Mouse (Mus musculus): ENCODE data around the gene Wnt1.
A peak's percentile ranks its signal among the peaks of the same experiment; 100 is the strongest.

The Wnt1 gene

DNA sequence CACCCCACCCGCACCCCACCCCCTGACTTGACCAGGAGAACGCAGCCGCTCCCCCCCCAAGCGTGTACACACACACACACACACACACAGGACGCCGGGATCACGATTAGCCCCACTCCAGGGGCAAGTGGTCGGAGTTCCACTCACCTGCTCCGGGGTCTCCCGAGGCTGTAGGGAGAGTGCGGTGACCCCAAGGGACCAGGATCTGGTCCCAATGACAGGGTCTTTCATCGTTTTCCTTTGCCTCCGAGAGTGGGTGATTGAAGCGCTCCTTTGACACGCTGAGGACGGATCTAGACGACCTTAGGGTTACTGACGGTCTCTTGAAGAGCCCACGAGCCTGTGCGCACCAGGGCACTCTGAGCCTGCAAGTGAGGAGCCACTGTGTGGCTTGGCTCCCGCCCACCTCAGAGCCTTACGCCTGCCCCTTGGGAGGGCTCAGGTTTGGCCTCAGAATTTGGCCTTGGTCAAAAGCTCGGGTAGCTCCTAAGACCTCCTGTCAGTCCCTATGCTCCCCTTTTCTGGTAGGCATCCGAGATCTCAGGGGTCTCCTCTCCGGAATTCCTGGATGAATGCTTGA lies 11.4 kb upstream of the Wnt1 start:
- no peak for DNase-seq (ENCODE audit: low spot score)

- no peak for DNase-seq (ENCODE audit: low spot score)
Measured at GRCm38 (mm10) chr15:98778806-98779205, 10.9 kb upstream of the Wnt1 start.

- peak; percentile 25 for DNase-seq (ENCODE audit: low spot score)
Measured at GRCm38 (mm10) chr15:98780075-98780474, 9.6 kb upstream of the Wnt1 start.

GRCm38 (mm10) chr15:98780573-98780972 lies 9.1 kb upstream of the Wnt1 start:
- DNase-seq (ENCODE audit: low spot score) = no peak

DNA sequence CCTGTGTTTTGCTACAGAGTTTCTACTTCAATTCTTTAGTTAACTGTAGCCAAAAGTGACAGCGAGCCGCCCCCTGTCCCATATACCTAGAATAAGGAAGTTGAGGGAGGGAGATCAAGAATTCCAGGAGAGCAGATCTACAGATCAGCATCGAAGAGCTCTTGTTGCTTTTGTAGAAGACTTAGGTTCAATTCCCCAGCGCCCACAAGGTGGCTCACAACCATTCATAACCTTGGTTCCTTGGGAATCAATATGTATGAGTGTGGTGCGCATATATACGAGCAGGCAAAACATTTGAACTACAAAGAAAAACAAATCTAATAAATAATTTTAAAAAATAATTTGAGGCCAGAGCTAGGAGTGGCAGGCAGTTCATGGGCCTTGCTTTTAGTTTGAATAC lies 8.5 kb upstream of the Wnt1 start:
- no peak for DNase-seq (ENCODE audit: low spot score)

DNA sequence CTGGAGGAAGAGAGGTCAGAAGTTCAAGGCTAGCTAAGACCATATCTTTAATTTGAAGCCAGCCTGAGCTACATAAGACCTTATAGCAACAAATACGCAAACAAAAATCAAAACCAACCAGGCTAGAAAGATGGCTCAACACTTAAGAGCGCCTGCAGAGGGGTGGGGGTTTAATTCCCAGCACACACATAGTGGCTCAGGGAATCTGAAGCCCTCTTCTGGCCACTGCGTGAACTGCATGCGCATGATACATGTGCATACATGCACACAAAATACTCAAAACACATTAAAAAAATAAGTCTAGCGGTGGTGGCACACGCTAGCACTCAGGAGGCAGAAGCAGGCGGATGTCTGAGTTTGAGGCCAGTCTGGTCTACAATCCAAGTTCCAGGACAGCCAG lies 3.9 kb upstream of the Wnt1 start:
- DNase-seq (ENCODE audit: low spot score) = no peak

- DNase-seq (ENCODE audit: low spot score) = peak; percentile 29
Measured at GRCm38 (mm10) chr15:98787930-98788329, 1.7 kb upstream of the Wnt1 start.

- DNase-seq (ENCODE audit: low spot score) = peak; percentile 67
Measured at GRCm38 (mm10) chr15:98788972-98789660, 541 bp upstream of the Wnt1 start.

DNA sequence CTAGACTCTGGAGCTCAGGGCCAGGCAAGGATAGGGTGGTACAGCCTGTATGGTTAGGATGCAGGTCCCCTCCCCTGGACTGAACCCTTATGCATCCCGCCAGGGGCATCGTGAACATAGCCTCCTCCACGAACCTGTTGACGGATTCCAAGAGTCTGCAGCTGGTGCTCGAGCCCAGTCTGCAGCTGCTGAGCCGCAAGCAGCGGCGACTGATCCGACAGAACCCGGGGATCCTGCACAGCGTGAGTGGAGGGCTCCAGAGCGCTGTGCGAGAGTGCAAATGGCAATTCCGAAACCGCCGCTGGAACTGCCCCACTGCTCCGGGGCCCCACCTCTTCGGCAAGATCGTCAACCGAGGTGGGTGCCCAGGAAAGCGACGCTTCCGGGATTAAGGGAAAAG lies 1.1 kb downstream of the Wnt1 start:
- DNase-seq (ENCODE audit: low spot score) = no peak

- no peak for DNase-seq (ENCODE audit: low spot score)
Measured at GRCm38 (mm10) chr15:98791221-98791620, 1.6 kb downstream of the Wnt1 start.

- no peak for DNase-seq (ENCODE audit: low spot score)
Measured at GRCm38 (mm10) chr15:98791771-98792170, 2.1 kb downstream of the Wnt1 start.

DNA sequence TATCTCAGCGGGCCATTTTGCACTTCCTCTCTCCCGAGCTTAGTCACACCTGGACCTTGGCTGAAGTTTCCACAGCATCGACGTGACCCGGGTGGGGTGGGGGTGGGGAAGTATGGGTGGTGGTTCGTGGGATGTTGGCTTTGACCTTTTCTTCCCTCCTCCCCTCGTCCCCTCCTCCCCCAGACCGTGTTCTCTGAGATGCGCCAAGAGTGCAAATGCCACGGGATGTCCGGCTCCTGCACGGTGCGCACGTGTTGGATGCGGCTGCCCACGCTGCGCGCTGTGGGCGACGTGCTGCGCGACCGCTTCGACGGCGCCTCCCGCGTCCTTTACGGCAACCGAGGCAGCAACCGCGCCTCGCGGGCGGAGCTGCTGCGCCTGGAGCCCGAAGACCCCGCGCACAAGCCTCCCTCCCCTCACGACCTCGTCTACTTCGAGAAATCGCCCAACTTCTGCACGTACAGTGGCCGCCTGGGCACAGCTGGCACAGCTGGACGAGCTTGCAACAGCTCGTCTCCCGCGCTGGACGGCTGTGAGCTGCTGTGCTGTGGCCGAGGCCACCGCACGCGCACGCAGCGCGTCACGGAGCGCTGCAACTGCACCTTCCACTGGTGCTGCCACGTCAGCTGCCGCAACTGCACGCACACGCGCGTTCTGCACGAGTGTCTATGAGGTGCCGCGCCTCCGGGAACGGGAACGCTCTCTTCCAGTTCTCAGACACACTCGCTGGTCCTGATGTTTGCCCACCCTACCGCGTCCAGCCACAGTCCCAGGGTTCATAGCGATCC lies 2.8 kb downstream of the Wnt1 start:
- no peak for DNase-seq (ENCODE audit: low spot score)

GRCm38 (mm10) chr15:98793141-98793698 lies 3.6 kb downstream of the Wnt1 start:
- DNase-seq (ENCODE audit: low spot score) = no peak

GRCm38 (mm10) chr15:98796803-98797595 lies 7.3 kb downstream of the Wnt1 start:
- no peak for DNase-seq (ENCODE audit: low spot score)

- no peak for DNase-seq (ENCODE audit: low spot score)
Measured at GRCm38 (mm10) chr15:98797835-98798492, 8.3 kb downstream of the Wnt1 start.

DNA sequence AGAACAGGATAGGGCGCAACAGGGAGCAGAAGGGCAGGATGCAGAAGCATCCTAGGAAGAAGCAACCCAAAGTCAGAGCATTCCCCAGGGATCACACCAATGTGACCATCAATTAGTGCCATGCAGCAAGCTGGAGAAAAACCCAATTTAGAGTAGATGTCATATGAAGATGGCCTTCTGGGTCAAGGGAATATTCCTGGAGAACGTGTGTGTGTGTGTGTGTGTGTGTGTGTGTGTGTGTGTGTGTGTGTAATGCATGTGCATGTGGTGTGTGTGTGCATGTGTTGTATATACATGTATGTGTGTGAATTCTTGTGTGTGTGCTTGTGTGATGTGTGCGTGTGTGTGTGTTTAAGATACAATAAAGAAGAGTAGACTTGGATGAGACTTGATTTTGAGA lies 9.2 kb downstream of the Wnt1 start:
- DNase-seq (ENCODE audit: low spot score) = no peak

GRCm38 (mm10) chr15:98799396-98799795 lies 9.7 kb downstream of the Wnt1 start:
- DNase-seq (ENCODE audit: low spot score) = peak; percentile 88

- DNase-seq (ENCODE audit: low spot score) = no peak
Measured at GRCm38 (mm10) chr15:98802926-98803325, 13.3 kb downstream of the Wnt1 start.

DNA sequence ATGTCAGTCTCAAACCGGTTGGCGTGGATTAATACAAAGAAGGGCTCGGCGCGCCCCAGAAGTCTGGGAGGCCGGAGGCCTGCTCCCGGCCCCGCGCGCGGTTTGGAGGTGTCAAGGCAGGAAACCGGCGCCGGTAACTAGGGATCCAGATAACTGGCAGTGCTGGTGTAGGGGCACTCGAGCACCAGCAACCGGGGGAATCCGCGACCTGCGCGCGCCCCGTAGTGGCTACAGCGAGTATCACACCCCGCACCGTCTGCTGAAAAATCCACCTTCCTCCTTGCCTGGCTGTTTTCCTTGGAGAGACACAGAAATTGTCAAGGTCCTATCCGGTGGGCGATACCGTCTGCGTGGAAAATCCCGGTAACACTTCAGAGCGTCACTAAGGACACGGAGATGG lies 14.4 kb downstream of the Wnt1 start:
- DNase-seq (ENCODE audit: low spot score) = peak; percentile 68

DNA sequence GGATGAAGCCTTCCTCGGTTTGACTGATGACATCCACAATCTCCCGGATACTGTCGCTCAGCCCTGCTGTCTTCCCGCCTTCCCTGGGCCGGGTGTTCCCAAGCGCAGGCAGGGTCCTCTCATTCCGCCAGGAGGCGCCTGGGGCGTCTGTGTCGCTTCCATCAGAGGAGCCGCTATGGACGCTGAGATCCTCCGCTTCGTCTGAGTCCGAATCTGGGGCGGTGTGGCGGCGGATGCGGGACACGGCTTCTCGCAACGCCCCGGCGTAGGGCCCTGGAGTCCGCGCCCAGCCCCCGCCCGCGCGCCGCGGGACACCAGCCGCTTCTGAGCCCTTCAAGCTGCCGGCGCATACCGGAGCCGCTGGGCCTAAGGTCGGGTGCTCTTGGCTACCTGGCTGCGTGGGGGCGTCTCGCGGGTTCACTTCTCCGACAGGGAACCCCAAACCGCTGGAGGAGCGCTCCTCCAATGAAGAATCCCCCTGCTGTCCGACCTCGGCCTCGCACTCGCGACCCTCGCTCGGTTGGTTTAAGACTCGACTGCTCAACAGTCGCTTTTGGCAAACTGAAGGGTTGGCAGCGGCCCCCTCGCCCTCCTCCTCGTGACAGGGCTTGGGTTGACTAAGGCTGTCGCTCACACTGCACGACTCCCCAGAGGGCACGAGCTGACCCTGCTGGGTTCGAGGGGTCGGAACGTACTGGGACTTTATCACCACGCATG lies 15.8 kb downstream of the Wnt1 start:
- no peak for DNase-seq (ENCODE audit: low spot score)

Data from adipocyte (in vitro differentiated cells).